Mouse (Mus musculus): ENCODE results near the gene Rab42. TPM values are rescaled to one million over a fixed set of nuclear protein-coding genes. Genes with fewer than 3 reads are reported as not detected.

Gene Rab42
- not detected in 2 replicates for total RNA-seq (2023)

GRCm38 (mm10) chr4:132302939-132303479, at the start of gene Rab42:
TSS of gene Rab42 (minus strand) at chr4:132303385.

GRCm38 (mm10) chr4:132329115-132329834, 26.1 kb upstream of the Rab42 start, which contains the start of gene Trnau1ap:
TSS of gene Trnau1ap (minus strand) at chr4:132329538.

GRCm38 (mm10) chr4:132274156-132274862, 28.9 kb downstream of the Rab42 start, which contains the start of gene Taf12:
TSS of gene Taf12 (plus strand) at chr4:132274375.

DNA sequence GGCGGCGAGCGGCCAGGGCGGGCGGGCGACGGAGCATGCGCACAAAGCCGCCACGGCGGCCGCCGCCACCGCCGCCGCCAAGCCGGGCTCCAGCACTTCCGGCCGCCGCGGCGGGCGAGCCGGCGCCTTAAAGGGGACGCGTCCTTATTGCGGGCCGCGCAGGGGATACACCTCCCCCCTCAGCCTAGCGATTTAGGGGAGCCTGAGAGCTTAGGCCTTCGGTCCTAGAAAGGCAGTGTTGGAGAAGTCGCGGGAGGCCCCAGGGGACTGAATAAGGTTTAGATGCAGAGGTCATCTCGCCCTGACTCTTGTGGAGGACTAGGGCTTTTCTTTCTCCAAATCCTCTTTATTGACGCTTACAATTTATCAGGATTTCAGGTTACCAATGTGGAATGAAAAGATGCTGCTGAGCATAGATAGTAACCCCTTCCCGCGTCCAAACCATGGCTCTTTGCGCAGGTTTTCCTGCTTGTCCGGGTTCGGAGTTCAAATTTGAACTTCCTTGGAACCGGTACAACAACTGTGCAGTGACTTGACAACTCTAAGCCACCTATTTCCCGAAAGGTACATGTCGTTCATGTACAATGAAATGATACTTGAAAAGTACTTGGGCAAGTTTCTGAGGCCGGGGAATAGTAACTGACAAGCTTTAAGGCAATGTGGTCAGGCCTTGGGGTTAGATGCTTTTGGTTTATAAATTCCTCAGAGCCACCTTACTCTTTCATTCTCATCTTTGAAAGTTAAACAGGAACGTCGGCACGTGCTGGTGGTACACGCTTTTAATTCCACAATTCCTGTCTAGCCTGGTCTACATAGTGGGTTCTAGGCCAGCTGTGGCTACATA, 41.4 kb downstream of the Rab42 start, which contains the start of gene Gmeb1:
Gene Gmeb1, minus strand, starts transcription at position 89 of the 844 bp plus-strand sequence.

Other genes with a start within 250 kb of the Rab42 start
- 0.23 TPM in 1 of 2 replicates, not detected in the other for gene Gm10300, start 228.7 kb downstream of the Rab42 start, total RNA-seq (2023)
- 62.6 and 66.6 TPM in 2 replicates for gene Epb41, start 228.1 kb downstream of the Rab42 start, total RNA-seq (2023)
- not detected in 2 replicates for gene Oprd1, start 158.9 kb downstream of the Rab42 start, total RNA-seq (2023)
- gene Ythdf2, start 91.1 kb downstream of the Rab42 start, total RNA-seq (2023), result 39.0 and 46.9 TPM in 2 replicates
- gene Gmeb1, start 41.8 kb downstream of the Rab42 start, total RNA-seq (2023), result 28.8 and 41.7 TPM in 2 replicates
- 30.0 and 35.4 TPM in 2 replicates for gene Taf12, start 29.0 kb downstream of the Rab42 start, total RNA-seq (2023)
- gene Trnau1ap, start 26.2 kb upstream of the Rab42 start, total RNA-seq (2023), result 7.3 and 11.0 TPM in 2 replicates
- 23.8 and 28.7 TPM in 2 replicates for gene Rcc1, start 50.2 kb upstream of the Rab42 start, total RNA-seq (2023)
- gene Phactr4, start 119.1 kb upstream of the Rab42 start, total RNA-seq (2023), result 20.8 and 21.7 TPM in 2 replicates
- gene Med18, start 160.5 kb upstream of the Rab42 start, total RNA-seq (2023), result 3.0 and 3.4 TPM in 2 replicates
- gene Sesn2, start 207.1 kb upstream of the Rab42 start, total RNA-seq (2023), result 74.6 and 86.3 TPM in 2 replicates
- gene Atpif1, start 230.3 kb upstream of the Rab42 start, total RNA-seq (2023), result 105 and 117 TPM in 2 replicates
- gene Dnajc8, start 232.2 kb upstream of the Rab42 start, total RNA-seq (2023), result 63.2 and 65.5 TPM in 2 replicates

All from neutrophil, adult 65 days (primary cell).